Mouse (Mus musculus) lung, adult 2 months (tissue): ENCODE measurements around the gene Mpv17l.

Experiments
- CTCF ChIP-seq: fragments of 200-500 bp; IDR thresholded peaks from 2 replicates; pipeline ENCODE4 v1.5.1; 2011; ENCODE audit warnings: mild to moderate bottlenecking, low read length, control low read depth; ENCODE audit not compliant: insufficient read depth
- POLR2A ChIP-seq: fragments of 200-500 bp; IDR thresholded peaks from 2 replicates; pipeline ENCODE4 v1.6.1; 2011; ENCODE audit warnings: low read depth, mild to moderate bottlenecking, control low read depth, low read length, borderline replicate concordance; ENCODE audit errors: extremely low read depth

GRCm38 (mm10) chr16:13898981-13899380 is 4.0 kb upstream of the Mpv17l start:
- no peak for TF ChIP-seq POLR2A
- no peak for TF ChIP-seq CTCF
